Mouse (Mus musculus): ENCODE data around the gene AY074887. TPM values are rescaled to one million over a fixed set of nuclear protein-coding genes. Genes with fewer than 3 reads are reported as not detected.
A peak's percentile ranks its signal among the peaks of the same experiment; 100 is the strongest.

AY074887 gene
- polyA plus RNA-seq (2012; rRNA removed) (0.20 TPM in 1 of 2 replicates, not detected in the other), polyA plus RNA-seq (2014; fragmentation: Nextera tagmentation; extraction: Ambion mirVana) (0.43 and 1.2 TPM in 2 replicates)

GRCm38 (mm10) chr9:54950575-54951321 lies at the start of gene AY074887, which contains the start of gene Psma4:
Gene AY074887, minus strand, starts transcription at chr9:54950998.
Gene Psma4, plus strand, starts transcription at chr9:54950790.
- Histone ChIP-seq H3K4me2 (replicated peaks; ENCODE audit: low read depth, low read length, severe bottlenecking) (peak within 1 kb of the TSS; percentile 71), H3K9ac (ENCODE audit: low read depth, low read length, severe bottlenecking) (peak within 1 kb of the TSS; percentile 90), H3K9me3 (ENCODE audit: control insufficient read depth, low read length) (no peaks in the 10 kb centered on the region), H3K4me3 (replicated peaks; ENCODE audit: low read length) (peak within 1 kb of the TSS; percentile 93), H3K27me3 (ENCODE audit: control insufficient read depth, insufficient read depth, low read length) (no peaks in the 10 kb centered on the region), H3K36me3 (ENCODE audit: control insufficient read depth, insufficient read depth, low read length) (peaks cover 38% of the 10 kb centered on the region), H3K27ac (replicated peaks; ENCODE audit: low read depth, low read length) (peak within 1 kb of the TSS; percentile 89), H3K4me1 (ENCODE audit: control insufficient read depth, insufficient read depth, low read length) (peaks cover 11% of the 10 kb centered on the region; the same call in 1 of the 2 replicates)
- TF ChIP-seq POLR2A (IDR thresholded peaks at IDR 0.05; ENCODE audit: borderline replicate concordance, extremely low read depth, insufficient read depth, insufficient read length), result peak; percentile 88; the same call in 1 of the 2 replicates
- WGBS, result 3% methylated on average over 64 of the region's 65 CpGs
- peak; percentile 97 for DNase-seq (ENCODE audit: low spot score)
- ATAC-seq (ENCODE audit: low FRiP score, low read depth), result peak; percentile 100

DNA sequence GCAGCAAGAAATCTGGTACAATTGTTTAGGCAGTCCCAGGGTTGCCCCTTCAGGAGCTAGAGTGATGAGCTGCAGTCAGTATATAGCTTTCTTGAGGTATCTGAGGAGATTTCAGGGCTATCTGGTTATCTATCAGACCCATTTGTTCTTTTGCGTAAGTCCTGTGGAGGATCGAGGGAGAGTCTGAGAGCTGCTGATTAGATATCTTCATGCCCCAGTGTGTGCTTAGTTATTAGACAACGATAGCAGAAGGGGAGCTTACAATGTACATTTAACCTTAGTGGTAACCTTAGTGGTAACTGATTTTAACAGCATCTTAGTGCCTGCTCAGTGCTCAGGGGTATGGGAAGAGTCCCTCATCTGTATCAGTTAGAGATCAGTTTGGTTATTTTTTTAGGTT lies 44.8 kb upstream of the AY074887 start:
- Histone ChIP-seq H3K4me1 (ENCODE audit: control insufficient read depth, insufficient read depth, low read length) (no peaks in the 10 kb centered on the region), H3K4me3 (replicated peaks; ENCODE audit: low read length) (no peak overlapping the region), H3K4me2 (replicated peaks; ENCODE audit: low read depth, low read length, severe bottlenecking) (no peak overlapping the region), H3K27me3 (ENCODE audit: control insufficient read depth, insufficient read depth, low read length) (no peaks in the 10 kb centered on the region), H3K36me3 (ENCODE audit: control insufficient read depth, insufficient read depth, low read length) (no peaks in the 10 kb centered on the region), H3K27ac (replicated peaks; ENCODE audit: low read depth, low read length) (no peak overlapping the region), H3K9me3 (ENCODE audit: control insufficient read depth, low read length) (no peaks in the 10 kb centered on the region), H3K9ac (ENCODE audit: low read depth, low read length, severe bottlenecking) (no peak overlapping the region)
- 84% methylated on average over 3 of the region's 3 CpGs for WGBS
- no peak for ATAC-seq (ENCODE audit: low FRiP score, low read depth)
- no peak for DNase-seq (ENCODE audit: low spot score)
- no peak for TF ChIP-seq POLR2A (IDR thresholded peaks at IDR 0.05; ENCODE audit: borderline replicate concordance, extremely low read depth, insufficient read depth, insufficient read length)

- no peak for DNase-seq (ENCODE audit: low spot score)
- H3K9ac ChIP-seq (ENCODE audit: low read depth, low read length, severe bottlenecking), result no peak overlapping the region
- H3K4me2 ChIP-seq (replicated peaks; ENCODE audit: low read depth, low read length, severe bottlenecking), result no peak overlapping the region
- H3K4me3 ChIP-seq (replicated peaks; ENCODE audit: low read length), result no peak overlapping the region
- H3K36me3 ChIP-seq (ENCODE audit: control insufficient read depth, insufficient read depth, low read length), result no peaks in the 10 kb centered on the region
- 49% methylated on average over 3 of the region's 3 CpGs for WGBS
- H3K27me3 ChIP-seq (ENCODE audit: control insufficient read depth, insufficient read depth, low read length), result no peaks in the 10 kb centered on the region
- ATAC-seq (ENCODE audit: low FRiP score, low read depth), result no peak
- no peaks in the 10 kb centered on the region for H3K9me3 ChIP-seq (ENCODE audit: control insufficient read depth, low read length)
- H3K4me1 ChIP-seq (ENCODE audit: control insufficient read depth, insufficient read depth, low read length), result no peaks in the 10 kb centered on the region
- no peak for TF ChIP-seq POLR2A (IDR thresholded peaks at IDR 0.05; ENCODE audit: borderline replicate concordance, extremely low read depth, insufficient read depth, insufficient read length)
- H3K27ac ChIP-seq (replicated peaks; ENCODE audit: low read depth, low read length), result no peak overlapping the region
These were observed 43.6 kb upstream of the AY074887 start for GRCm38 (mm10) chr9:54994381-54994780.

- Histone ChIP-seq H3K9me3 (ENCODE audit: control insufficient read depth, low read length) (no peaks in the 10 kb centered on the region), H3K27me3 (ENCODE audit: control insufficient read depth, insufficient read depth, low read length) (no peaks in the 10 kb centered on the region), H3K4me2 (replicated peaks; ENCODE audit: low read depth, low read length, severe bottlenecking) (no peak overlapping the region), H3K4me3 (replicated peaks; ENCODE audit: low read length) (no peak overlapping the region), H3K4me1 (ENCODE audit: control insufficient read depth, insufficient read depth, low read length) (no peaks in the 10 kb centered on the region), H3K36me3 (ENCODE audit: control insufficient read depth, insufficient read depth, low read length) (no peaks in the 10 kb centered on the region), H3K27ac (replicated peaks; ENCODE audit: low read depth, low read length) (no peak overlapping the region), H3K9ac (ENCODE audit: low read depth, low read length, severe bottlenecking) (no peak overlapping the region)
- WGBS, result 72% methylated on average over 3 of the region's 3 CpGs
- no peak for ATAC-seq (ENCODE audit: low FRiP score, low read depth)
- no peak for DNase-seq (ENCODE audit: low spot score)
- no peak for TF ChIP-seq POLR2A (IDR thresholded peaks at IDR 0.05; ENCODE audit: borderline replicate concordance, extremely low read depth, insufficient read depth, insufficient read length)
These were observed 39.6 kb upstream of the AY074887 start for GRCm38 (mm10) chr9:54990362-54990761.

DNA sequence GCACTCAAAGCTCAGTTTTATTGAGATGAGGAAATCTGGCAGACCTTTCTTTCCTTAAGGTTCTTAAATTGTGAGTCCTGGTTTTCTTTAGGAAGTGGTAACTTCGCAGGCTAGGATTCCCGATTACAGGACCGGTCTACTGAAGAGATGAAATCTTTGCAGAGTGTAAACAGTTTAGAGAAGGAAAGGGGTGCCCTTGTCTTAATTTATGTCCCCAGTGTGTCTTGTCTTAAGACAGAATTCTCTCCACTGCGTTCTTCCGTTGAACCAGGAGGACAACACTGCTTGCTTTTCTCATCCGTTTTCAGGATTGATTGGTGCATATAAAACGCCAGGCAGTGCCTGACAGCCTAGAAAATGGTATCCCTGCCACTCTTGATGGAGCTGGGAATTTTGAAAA lies 31.6 kb upstream of the AY074887 start:
- DNase-seq (ENCODE audit: low spot score) (peak; percentile 21), ATAC-seq (ENCODE audit: low FRiP score, low read depth) (no peak)
- Histone ChIP-seq H3K4me1 (ENCODE audit: control insufficient read depth, insufficient read depth, low read length) (no peaks in the 10 kb centered on the region; the same call in 1 of the 2 replicates), H3K4me3 (replicated peaks; ENCODE audit: low read length) (peak overlapping the region; percentile 58), H3K27ac (replicated peaks; ENCODE audit: low read depth, low read length) (no peak overlapping the region), H3K27me3 (ENCODE audit: control insufficient read depth, insufficient read depth, low read length) (peaks cover 29% of the 10 kb centered on the region), H3K9ac (ENCODE audit: low read depth, low read length, severe bottlenecking) (no peak overlapping the region), H3K36me3 (ENCODE audit: control insufficient read depth, insufficient read depth, low read length) (no peaks in the 10 kb centered on the region), H3K9me3 (ENCODE audit: control insufficient read depth, low read length) (no peaks in the 10 kb centered on the region), H3K4me2 (replicated peaks; ENCODE audit: low read depth, low read length, severe bottlenecking) (peak overlapping the region; percentile 93)
- no peak for TF ChIP-seq POLR2A (IDR thresholded peaks at IDR 0.05; ENCODE audit: borderline replicate concordance, extremely low read depth, insufficient read depth, insufficient read length)
- 3% methylated on average over 7 of the region's 7 CpGs for WGBS
